Mouse (Mus musculus) v-Abl transformed pro-B cells (cell line): ENCODE measurements around the gene Ptger1.

Experiments
- in situ Hi-C, 2 experiments: fragments of 400-800 bp; cut with MboI; formaldehyde crosslinking; loops; one replicate each; pipeline ENCODE4 v1.15.1; 2025; ENCODE audit not compliant: unreplicated experiment in 2 of 2

The Ptger1 gene

DNA sequence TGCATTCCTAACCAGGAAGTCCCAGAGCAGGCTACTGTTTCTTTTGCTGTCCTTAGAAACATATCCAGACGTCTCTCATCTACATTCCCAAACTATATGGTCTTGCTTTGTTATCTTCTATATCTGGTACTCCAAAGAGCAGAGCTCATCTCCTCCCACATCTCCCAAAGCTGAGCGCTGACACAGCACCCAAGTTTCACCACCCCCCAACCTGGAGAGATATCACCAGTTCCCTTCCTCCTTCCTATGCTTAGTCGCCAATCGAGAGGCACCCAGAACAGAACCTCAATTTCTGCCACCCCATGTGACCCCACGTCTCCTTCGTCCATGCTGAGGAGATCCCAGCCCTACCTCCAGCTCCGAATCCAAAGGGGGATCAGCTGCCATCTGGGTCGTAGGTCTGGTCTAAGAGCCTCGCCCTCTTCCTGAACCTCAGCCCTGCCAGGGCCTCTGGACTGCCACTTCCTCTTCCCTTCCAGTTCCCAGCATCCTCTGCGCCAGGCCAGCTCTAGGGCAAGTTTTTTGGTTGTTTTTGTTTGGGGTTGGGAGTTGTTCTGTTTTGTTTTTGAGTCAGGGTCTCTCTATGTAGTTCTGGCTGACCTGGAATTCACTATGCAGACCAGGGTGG lies 27.2 kb downstream of the Ptger1 start:
- in situ Hi-C loops = no loop called here

DNA sequence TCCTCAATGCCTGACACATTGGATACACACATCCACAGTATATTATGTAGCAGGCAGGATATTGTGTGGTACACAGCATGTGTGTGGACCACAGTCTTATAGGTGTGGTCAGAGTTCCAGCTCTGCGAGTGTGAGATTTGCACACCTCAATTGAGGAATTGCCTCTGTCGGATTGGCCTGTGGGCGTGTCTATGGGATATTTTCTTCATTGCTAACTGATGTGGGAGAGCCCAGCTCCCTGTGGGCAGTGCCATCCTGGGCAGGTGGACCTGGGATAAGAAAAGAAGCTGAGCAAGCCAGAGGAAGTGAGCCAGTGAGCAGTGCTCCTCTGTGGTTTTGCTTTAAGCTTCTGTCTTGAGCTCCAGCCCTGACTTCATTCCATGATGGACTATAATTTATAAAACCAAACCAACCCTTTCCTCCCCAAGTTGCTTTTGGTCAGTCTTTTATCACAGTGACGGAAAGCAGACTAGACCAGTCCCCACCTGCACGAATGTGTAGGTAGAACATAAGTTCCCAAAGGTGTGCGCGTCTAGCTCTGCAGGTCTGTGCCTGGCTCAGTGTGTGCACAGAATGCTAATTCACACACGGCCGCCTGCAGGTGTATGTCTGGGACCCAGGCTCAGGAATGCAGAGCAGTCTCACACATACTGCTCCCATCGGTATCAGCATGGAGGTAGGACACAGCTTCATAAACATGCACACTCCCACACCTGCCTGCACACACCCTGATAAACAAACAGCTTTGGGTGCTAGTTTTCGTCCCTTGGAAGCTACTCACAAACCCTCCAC lies 28.1 kb downstream of the Ptger1 start:
- in situ Hi-C loops = no loop called here

DNA sequence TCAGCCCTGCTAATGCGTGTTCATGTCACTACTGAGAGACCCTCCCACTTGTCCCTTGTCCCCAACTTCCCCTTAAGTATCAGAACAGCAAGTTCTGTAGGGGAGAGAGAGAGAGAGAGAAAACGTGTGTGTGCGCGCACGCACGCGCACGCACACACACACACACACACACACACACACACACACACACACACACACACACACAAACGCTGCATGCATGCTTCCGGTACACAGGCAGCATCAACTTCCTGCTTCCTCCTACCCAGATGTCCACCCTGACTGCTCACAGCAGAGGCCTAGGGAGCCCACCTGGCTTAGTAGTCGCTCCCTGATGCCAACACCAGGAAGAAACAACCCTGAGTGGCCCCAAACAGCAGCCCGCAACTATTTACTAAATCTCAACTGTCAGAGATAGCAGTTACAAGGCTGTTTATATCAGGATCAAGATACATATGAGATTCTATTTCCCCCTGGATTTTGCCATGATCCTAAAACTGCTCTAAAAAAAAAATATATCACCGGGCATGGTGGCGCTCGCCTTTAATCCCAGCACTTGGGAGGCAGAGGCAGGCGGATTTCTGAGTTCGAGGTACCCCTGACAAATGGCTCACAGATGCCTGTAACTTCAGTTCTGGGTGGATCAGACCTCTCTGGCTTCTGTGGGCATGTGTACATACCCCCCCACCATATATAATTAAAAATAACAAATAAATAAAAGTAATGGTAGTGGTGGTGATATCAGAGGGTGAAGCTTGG lies 29.1 kb downstream of the Ptger1 start:
- in situ Hi-C loops = no loop called here

DNA sequence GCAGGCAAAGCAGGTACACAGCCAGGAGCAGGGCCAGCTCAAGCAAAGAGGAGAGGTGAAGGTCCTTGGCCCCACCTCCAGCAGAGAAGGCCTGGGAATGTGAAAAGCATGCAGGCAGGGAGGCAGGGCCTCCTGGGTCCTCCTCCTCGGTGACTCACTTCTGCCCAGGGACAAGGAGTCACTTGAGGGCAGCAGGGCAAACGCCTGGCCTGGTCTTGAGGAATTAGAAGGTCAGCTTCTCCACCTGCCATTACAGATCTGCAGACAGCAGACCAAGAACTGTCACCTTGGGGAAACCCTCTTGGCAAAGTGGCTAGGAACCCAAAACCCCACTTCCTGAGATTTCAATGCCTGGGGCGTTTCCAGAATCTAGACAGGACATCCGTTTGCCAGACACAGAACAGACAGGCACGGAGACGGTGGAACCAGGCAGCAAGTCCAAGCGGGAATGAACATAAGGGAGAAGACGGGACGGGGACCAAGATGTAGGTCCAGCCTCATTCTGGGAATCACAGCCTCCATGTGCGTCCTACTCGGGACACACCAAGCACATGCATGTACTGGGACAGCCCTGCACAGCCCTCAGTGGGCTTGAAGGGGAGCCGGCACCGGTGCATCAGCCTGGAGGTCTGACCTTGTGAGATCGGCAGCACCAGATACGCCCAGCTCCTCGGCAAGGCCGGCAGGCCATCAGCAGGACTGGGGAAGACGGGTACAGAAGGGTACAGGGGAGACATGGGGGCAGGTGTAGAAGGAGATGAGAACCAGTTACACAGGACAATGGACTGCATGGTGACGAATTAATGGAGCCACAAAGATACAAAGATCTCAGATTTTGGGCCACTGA lies 31.1 kb downstream of the Ptger1 start:
- in situ Hi-C loops = no loop called here

DNA sequence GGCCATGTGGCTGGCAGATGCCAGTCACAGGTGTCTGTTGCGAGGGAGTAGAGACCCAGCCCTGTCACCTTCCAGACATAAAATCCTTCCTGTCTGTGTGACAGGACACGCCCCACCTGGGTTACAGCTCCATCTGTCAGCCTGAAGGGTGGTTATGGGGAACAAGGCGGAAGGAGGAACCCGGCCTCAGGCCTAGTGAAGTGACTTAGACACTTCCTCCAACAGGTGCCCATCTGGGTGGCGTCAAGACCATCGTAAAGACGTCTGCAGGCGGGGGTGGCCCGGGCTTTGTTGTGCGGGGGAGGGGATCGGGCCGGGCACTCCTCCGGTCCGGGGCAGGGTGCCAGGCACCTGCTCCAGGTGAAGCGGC lies 31.8 kb downstream of the Ptger1 start:
- in situ Hi-C loops = no loop called here

DNA sequence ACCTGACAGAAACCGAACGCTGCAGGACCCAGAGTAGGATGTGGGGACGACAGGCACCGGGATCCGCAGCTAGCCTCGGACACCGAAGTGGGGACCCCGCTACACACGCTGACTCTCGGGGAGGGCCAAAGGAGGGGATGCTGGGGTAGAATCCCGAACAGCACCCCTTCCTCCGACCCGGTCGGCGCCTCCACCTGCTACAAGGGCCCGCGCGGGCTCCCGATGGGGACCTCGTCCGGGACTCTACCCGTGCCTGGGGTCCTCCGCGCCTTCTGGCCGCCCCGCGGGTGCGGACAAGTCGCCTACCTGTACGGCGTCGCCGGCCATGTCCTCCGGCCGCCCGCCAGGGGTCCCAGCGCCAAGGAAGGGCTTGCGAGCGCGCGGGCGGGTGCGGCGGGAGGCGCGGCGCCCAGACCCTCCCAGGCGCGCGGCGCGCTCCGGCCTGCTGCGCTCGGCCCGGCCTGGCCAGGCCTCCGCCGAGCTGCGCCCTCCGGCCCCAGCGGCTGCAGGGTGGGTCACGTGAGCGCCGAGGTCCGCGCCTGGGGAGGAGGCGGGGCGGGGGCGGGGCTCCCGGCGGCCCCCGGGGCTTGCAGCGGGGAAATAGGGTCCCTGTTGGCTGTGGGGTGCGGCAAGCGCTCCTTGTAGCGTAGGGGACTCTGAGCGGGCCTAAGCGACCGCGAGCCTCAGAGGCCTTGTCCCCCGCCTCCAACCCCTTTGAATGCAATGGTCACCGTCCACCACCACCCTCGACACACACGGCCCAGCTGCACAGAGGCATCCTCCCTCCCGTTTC lies 32.4 kb downstream of the Ptger1 start, which contains the start of gene Pkn1:
Gene Pkn1 (minus strand): TSS at position 519 of the 793 bp plus-strand sequence.
- in situ Hi-C loops = no loop called here

DNA sequence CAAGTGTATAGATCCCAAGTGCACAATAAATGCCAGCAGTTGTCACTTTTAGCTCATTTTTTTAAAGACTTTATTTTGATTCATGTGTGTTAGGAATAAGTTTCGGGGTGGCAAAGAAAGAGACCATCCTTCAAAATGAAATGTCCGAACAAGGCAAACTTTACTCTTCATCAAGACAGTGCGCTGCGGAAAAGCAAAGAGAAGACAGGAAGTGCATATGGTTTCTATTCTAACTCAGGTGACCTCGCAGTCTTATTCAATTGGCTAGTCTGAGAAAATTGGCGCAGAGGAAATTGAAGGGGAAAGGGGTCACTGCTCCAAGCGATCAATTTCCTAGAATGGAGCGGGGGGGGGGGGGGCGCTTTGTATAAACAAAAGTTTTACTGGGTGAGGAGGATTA lies 33.1 kb downstream of the Ptger1 start:
- in situ Hi-C loops = no loop called here

DNA sequence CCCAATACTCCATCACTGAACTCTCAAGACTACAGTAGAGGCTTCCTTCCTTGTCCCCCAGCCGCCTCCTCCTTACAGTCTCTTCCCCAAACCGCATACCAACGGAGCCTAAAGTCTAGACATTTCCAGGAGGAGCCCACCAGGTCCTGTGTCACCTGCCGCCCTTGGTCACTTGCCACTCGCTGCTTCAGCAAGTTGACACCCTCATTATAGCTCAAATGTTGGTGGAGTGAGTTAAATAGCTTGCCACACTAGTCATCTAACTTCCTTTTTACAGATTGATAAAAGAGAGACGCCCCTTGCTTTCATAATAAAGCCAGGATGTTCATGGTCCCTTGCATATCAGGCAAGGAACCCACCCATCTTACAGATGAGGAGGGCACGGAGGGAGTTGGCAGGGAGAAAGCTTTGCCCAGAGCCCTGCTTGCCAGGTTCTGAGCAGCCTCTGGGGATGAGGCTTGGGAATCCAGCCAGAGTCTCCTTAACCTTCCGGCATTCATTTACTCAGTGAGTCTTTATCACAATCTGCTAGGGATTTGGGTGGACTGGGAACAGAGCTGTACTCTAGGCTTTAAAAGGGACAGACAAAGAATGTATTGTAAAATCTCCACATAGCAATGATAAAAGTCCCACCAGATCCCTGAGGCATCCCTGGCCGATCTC lies 34.1 kb downstream of the Ptger1 start:
- in situ Hi-C loops = no loop called here

DNA sequence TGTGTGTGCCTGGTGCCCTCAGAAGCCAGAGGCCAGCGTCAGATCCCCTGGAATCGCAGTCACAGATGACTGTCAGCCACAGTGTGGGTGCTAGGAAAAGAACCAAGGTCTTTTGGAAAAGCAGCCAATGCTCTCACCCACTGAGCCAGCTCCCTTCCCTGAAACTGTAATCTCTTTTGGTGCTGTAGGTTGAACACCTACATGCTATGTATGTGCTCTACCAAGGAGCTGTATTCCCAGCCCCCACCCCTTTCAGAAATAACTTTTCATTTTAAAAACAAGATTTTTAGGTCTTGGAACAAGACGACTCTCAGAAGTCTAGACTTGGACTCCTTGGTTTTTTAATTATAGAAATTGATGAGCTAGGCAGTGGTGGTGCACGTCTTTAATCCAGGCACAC lies 36.9 kb downstream of the Ptger1 start:
- in situ Hi-C loops = no loop called here

DNA sequence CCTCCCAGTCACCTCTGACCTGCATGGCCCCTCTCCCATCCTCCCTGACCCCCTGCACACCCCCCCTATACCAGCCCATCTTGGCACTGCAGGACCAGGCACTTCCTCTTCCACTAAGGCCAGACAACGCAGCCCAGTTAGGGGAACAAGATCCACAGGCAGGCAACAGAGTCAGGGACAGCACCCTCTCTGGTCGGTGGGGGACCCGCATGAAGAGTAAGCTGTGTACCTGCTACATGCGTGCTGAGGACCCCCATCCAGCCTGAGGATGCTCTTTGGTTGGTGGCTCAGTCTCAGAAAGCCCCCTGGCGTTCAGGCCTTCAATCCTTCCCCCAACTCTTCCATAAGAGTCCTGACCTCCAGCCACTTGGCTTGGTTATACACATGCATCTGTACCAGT lies 39.9 kb downstream of the Ptger1 start:
- in situ Hi-C loops = no loop called here

DNA sequence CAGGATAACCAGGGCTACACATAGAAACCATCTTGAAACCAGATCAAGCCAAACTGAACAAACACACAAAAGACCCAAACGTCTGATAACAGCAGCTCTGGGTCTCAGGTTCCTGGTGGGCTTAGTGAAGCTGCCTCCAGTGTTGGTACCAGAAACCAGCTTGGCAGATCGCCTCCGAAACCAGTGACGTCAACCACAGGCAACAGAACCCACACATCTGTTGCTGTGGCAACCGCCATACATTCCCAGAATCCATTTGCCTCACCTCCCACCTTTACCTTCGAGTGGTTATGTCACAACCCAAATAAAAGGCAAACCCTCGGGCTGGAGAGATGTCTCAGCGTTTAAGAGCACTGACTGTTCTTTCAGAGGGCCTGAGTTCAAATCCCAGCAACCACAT lies 41.1 kb downstream of the Ptger1 start:
- in situ Hi-C loops = no loop called here

DNA sequence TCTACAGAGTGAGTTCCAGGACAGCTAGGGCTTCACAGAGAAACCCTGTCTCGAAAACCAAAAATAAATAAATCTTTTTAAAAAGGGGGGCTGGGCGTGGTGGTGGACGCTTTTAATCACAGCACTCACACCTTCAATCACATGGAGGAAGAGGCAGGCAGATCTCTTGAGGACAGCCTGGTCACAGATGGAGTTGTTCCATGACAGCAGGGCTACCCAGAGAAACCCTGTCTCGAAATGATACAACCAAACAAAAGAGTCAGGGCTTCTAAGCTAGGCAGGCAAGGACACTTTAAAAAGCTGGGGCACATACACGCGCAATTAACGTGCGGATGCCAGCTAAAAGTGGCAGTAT lies 48.2 kb downstream of the Ptger1 start:
- in situ Hi-C loops = loop anchor here in 1 of 2 experiments (5.0 kb wide), 1 partner anchor 47 kb away; the partner anchor contains the start of gene Ptger1

DNA sequence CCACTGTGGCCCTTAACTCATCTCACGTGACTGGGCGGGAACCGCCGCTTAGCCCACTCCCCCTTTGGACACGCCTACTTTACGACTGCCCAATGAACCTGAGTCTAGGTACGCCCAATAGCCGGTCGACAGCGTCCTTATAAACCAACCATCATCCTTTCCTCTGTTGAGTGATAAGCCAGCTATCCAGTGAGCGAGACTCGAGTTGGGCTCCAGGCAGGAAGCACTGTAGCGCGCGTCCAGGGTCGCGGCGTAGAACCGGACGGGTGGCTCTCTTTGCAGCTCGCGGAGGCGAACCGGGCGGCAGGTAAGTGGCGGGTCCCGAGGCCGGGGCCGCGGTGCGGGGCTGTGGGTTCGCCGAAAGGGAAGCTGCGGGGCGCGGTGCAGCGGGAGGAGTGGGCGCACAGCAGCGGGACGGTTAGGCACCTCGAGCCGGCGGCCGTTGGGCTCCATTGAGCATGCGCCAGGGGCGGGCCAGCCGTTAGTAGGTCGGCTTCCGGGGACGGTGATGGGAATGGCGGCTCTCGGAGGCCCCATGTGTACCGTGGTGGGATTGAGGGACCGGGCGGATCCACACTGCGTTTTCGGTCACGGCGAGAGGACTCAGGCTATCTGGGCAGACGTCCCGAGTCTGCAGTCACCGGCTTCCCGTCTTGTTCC lies 48.7 kb downstream of the Ptger1 start, which contains the start of gene Ddx39:
Gene Ddx39 (plus strand): TSS at position 147 of the 660 bp plus-strand sequence.
- in situ Hi-C loops = loop anchor here in 1 of 2 experiments (5.0 kb wide), 1 partner anchor 48 kb away; the partner anchor contains the start of gene Ptger1

DNA sequence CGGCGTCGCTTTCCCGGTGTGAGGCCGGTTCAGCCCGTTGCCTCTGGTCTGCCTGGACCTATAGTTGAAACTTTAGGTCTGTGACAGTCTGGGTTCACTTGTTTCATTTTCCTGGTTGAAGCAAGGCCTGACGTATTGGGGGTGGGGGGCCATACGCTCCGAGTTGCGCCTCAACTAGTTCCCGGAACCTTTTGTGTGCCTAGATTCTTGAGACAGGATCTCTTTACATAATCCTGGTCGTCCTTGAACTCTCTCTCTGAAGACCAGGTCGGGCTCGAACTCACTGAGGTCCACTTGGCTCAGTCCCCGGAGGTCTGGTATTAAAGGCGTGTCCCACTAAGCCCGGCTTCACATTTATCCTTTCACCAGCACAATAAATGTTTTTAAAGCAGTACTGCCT lies 49.3 kb downstream of the Ptger1 start:
- in situ Hi-C loops = loop anchor here in 1 of 2 experiments (5.0 kb wide), 1 partner anchor 48 kb away; the partner anchor contains the start of gene Ptger1

DNA sequence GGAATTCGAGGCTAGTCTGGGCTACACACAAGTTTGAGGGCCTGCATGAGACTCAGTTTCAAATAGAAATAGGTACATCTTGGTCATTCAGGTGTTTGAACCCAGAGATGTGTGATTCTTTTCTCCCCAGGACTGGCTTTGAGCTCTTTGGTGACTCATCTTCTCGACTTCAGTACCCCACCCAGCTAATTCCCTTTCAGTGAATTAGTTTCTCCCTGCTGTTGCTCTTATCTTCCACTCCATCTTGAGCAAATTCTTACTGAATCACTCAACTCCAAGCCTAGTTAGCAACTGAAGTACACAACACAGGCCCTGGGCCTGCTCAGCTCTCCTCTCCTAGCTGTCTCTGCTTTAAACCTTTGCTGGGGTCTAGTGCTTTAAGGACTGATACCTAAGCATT lies 50.1 kb downstream of the Ptger1 start:
- in situ Hi-C loops = loop anchor here in 1 of 2 experiments (5.0 kb wide), 1 partner anchor 49 kb away; the partner anchor contains the start of gene Ptger1

DNA sequence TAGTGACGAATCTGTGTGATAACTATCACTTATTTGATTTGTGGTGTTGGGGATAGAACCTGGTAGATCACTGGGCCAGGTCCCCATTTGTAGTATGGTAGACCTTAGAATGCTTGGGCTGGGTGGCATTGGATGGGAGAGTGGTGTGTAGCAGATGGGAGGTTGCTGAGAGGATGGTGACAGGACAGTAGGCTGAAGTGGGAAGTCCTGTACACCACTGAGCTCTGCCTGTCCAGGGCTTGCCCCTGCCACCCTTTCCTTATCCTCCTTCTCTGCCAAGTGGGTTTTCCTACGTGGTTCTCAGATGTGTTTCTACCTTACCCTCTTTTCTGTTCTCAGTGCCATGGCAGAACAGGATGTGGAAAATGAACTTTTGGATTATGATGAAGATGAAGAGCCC lies 52.6 kb downstream of the Ptger1 start:
- in situ Hi-C loops = loop anchor here in 1 of 2 experiments (5.0 kb wide), 1 partner anchor 52 kb away; the partner anchor contains the start of gene Ptger1

DNA sequence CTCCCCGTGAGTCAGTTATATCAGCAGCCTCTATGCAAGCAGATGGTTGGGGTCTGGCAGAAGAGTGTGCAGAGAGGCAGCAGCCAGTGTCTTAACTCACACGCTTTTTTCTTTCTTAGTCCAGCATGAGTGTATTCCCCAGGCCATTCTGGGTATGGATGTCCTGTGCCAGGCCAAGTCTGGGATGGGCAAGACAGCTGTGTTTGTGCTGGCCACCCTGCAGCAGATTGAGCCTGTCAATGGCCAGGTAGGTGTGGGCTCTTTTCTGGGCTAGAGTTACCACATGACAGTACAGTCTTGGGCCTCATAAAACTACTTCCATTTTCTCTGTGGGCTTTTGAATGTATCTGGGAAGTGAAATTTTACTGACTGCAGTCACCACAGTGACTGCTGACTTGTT lies 53.2 kb downstream of the Ptger1 start:
- in situ Hi-C loops = loop anchor here (5.0 kb wide), 1 partner anchor 52 kb away; the partner anchor contains the start of gene Ptger1 (in 2 of the 2)

DNA sequence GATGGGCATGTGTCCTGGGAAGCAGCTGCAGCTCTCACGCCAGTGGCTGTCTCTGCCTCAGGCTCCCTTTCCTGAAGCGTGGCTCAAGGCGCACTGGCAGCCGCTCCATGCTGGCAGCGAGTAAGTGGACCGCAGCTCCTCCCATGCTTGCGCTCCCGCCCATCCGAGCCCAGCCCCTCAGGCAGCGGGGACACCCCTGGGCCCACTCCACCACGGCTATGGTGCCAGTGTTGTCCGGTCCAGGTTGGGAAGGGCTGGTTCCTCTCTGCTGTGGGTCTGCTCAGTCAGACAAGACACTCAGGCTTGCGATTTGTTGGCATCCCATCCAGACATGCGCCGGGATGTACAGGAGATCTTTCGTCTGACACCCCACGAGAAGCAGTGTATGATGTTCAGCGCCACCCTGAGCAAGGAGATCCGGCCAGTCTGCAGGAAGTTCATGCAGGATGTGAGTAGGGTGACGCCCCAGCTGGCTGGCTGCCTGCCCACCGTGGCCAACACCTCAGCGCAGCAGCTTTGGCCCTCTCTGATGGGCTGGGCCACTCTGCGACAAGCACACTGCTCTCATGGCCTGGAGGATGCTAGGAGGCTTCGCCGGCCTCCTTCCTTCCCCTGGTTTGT lies 55.0 kb downstream of the Ptger1 start:
- in situ Hi-C loops = loop anchor here in 1 of 2 experiments (5.0 kb wide), 1 partner anchor 54 kb away; the partner anchor contains the start of gene Ptger1
